Mouse (Mus musculus): ENCODE measurements around the gene Wdr61. TPM values are rescaled to one million over a fixed set of nuclear protein-coding genes. Genes with fewer than 3 reads are reported as not detected.

Wdr61 gene
- polyA plus RNA-seq, 1 experiment from 2014 or later: 71.1 TPM

GRCm38 (mm10) chr9:54736284-54736701, 2.0 kb upstream of the Wdr61 start:
- ATAC-seq (ENCODE audit: low read depth): no peak
- peak overlapping the region; percentile 12; the same call in 1 of the 2 replicates for H3K4me2 ChIP-seq (ENCODE audit: low read depth, low read length)
- 15% methylated on average over 9 of the region's 9 CpGs for WGBS (ENCODE audit: insufficient replicate concordance)
- H3K27me3 ChIP-seq (ENCODE audit: control insufficient read depth, insufficient read depth, low read depth, low read length): no peaks in the 10 kb centered on the region
- H3K4me3 ChIP-seq (ENCODE audit: low read depth, low read length): no peak overlapping the region
- peaks cover 16% of the 10 kb centered on the region for H3K4me1 ChIP-seq (ENCODE audit: control insufficient read depth, low read depth, low read length)
- H3K27ac ChIP-seq (ENCODE audit: low read length): no peak overlapping the region
- H3K9ac ChIP-seq (ENCODE audit: low read depth, low read length): no peak overlapping the region
- no peaks in the 10 kb centered on the region for H3K9me3 ChIP-seq (replicated peaks; ENCODE audit: control insufficient read depth, low read length)
- no peaks in the 10 kb centered on the region for H3K36me3 ChIP-seq (ENCODE audit: control insufficient read depth, insufficient read depth)

- Histone ChIP-seq H3K9ac (ENCODE audit: low read depth, low read length) (peak overlapping the region; percentile 36), H3K27ac (ENCODE audit: low read length) (no peak overlapping the region), H3K36me3 (ENCODE audit: control insufficient read depth, insufficient read depth) (peaks cover 3% of the 10 kb centered on the region; the same call in 1 of the 2 replicates), H3K4me2 (ENCODE audit: low read depth, low read length) (peak overlapping the region; percentile 71), H3K4me3 (ENCODE audit: low read depth, low read length) (peak overlapping the region; percentile 73), H3K4me1 (ENCODE audit: control insufficient read depth, low read depth, low read length) (peaks cover 16% of the 10 kb centered on the region), H3K9me3 (replicated peaks; ENCODE audit: control insufficient read depth, low read length) (no peaks in the 10 kb centered on the region), H3K27me3 (ENCODE audit: control insufficient read depth, insufficient read depth, low read depth, low read length) (no peaks in the 10 kb centered on the region)
- 18% methylated on average over 11 of the region's 11 CpGs for WGBS (ENCODE audit: insufficient replicate concordance)
- ATAC-seq (ENCODE audit: low read depth): no peak
Observed at GRCm38 (mm10) chr9:54734639-54735252, 427 bp upstream of the Wdr61 start.

DNA sequence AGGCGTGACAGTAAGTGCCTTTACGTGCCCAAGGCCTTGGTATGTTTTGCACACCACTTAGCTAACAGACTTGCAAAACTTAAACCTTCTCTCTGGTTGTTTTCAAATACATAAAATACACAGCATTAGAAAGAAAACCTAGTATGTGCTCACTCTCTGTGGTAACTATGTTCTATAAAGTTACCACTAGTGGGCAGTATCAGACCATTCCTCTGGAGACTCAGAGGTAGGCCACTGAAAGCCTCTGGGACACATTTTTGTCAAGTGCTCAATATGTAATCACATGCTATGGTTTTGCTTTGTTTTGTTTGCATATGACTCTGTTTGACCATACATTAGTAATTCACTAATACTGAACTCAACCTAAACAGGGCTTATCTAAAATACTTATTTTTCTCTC, 2.2 kb downstream of the Wdr61 start:
- H3K9me3 ChIP-seq (replicated peaks; ENCODE audit: control insufficient read depth, low read length): no peaks in the 10 kb centered on the region
- WGBS (ENCODE audit: insufficient replicate concordance): 85% methylated on average over 2 of the region's 2 CpGs
- H3K36me3 ChIP-seq (ENCODE audit: control insufficient read depth, insufficient read depth): peaks cover 11% of the 10 kb centered on the region
- no peak overlapping the region for H3K9ac ChIP-seq (ENCODE audit: low read depth, low read length)
- no peak for ATAC-seq (ENCODE audit: low read depth)
- no peaks in the 10 kb centered on the region for H3K27me3 ChIP-seq (ENCODE audit: control insufficient read depth, insufficient read depth, low read depth, low read length)
- no peak overlapping the region for H3K27ac ChIP-seq (ENCODE audit: low read length)
- H3K4me2 ChIP-seq (ENCODE audit: low read depth, low read length): no peak overlapping the region
- H3K4me1 ChIP-seq (ENCODE audit: control insufficient read depth, low read depth, low read length): peaks cover 16% of the 10 kb centered on the region
- H3K4me3 ChIP-seq (ENCODE audit: low read depth, low read length): no peak overlapping the region

DNA sequence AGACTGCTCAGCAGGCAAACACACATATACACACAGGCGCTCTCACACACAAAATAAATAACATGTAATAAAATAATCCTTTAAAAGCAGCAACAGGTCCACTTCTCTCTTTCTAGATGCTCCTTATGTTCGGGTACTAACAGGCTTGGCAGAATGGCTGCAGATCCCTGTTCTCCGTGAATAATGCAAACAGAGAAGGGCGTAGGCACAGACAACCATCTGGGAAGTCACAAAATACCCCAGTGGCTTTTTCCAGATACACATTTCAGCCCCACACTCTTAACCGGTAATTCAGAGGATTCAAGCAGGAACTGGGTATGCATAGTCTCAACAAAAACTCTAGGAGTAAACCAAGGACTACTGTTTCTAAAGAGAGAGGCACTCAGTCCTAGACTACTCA, 8.0 kb downstream of the Wdr61 start:
- H3K27me3 ChIP-seq (ENCODE audit: control insufficient read depth, insufficient read depth, low read depth, low read length): no peaks in the 10 kb centered on the region
- H3K27ac ChIP-seq (ENCODE audit: low read length): no peak overlapping the region
- no peaks in the 10 kb centered on the region for H3K9me3 ChIP-seq (replicated peaks; ENCODE audit: control insufficient read depth, low read length)
- WGBS (ENCODE audit: insufficient replicate concordance): 67% methylated on average over 5 of the region's 5 CpGs
- H3K36me3 ChIP-seq (ENCODE audit: control insufficient read depth, insufficient read depth): peaks cover 47% of the 10 kb centered on the region
- no peak for ATAC-seq (ENCODE audit: low read depth)
- H3K4me3 ChIP-seq (ENCODE audit: low read depth, low read length): no peak overlapping the region
- no peak overlapping the region for H3K4me2 ChIP-seq (ENCODE audit: low read depth, low read length)
- H3K9ac ChIP-seq (ENCODE audit: low read depth, low read length): no peak overlapping the region
- H3K4me1 ChIP-seq (ENCODE audit: control insufficient read depth, low read depth, low read length): no peaks in the 10 kb centered on the region

GRCm38 (mm10) chr9:54722596-54722995, 11.7 kb downstream of the Wdr61 start:
- Histone ChIP-seq H3K27me3 (ENCODE audit: control insufficient read depth, insufficient read depth, low read depth, low read length) (no peaks in the 10 kb centered on the region), H3K9ac (ENCODE audit: low read depth, low read length) (no peak overlapping the region), H3K4me3 (ENCODE audit: low read depth, low read length) (no peak overlapping the region), H3K4me1 (ENCODE audit: control insufficient read depth, low read depth, low read length) (no peaks in the 10 kb centered on the region), H3K9me3 (replicated peaks; ENCODE audit: control insufficient read depth, low read length) (no peaks in the 10 kb centered on the region), H3K4me2 (ENCODE audit: low read depth, low read length) (no peak overlapping the region), H3K27ac (ENCODE audit: low read length) (no peak overlapping the region), H3K36me3 (ENCODE audit: control insufficient read depth, insufficient read depth) (peaks cover 54% of the 10 kb centered on the region)
- ATAC-seq (ENCODE audit: low read depth): no peak
- WGBS (ENCODE audit: insufficient replicate concordance): 88% methylated on average over 4 of the region's 4 CpGs

DNA sequence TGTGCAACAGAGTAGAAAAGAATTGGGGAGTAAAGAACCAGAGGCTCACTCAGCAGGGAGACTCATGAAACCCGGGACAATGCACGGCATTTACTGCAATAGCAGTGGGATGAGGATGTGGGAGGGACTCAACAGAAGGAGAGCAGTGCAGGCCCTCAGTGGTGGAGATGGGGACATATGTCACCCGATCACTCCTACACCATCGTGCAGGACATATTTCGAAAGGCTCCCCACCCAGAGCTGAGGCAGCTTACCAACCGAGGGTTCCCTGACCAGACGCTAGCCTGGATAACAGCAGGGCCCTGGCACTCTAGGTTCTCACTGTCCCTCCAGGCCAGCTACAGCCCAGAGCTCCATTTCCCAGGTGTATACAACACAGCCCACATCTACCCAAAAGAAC, 12.2 kb downstream of the Wdr61 start:
- peaks cover 50% of the 10 kb centered on the region for H3K36me3 ChIP-seq (ENCODE audit: control insufficient read depth, insufficient read depth)
- no peaks in the 10 kb centered on the region for H3K27me3 ChIP-seq (ENCODE audit: control insufficient read depth, insufficient read depth, low read depth, low read length)
- no peak overlapping the region for H3K4me3 ChIP-seq (ENCODE audit: low read depth, low read length)
- no peak overlapping the region for H3K4me2 ChIP-seq (ENCODE audit: low read depth, low read length)
- 83% methylated on average over 7 of the region's 7 CpGs for WGBS (ENCODE audit: insufficient replicate concordance)
- no peak overlapping the region for H3K27ac ChIP-seq (ENCODE audit: low read length)
- no peak for ATAC-seq (ENCODE audit: low read depth)
- H3K9ac ChIP-seq (ENCODE audit: low read depth, low read length): no peak overlapping the region
- no peaks in the 10 kb centered on the region for H3K4me1 ChIP-seq (ENCODE audit: control insufficient read depth, low read depth, low read length)
- no peaks in the 10 kb centered on the region for H3K9me3 ChIP-seq (replicated peaks; ENCODE audit: control insufficient read depth, low read length)

DNA sequence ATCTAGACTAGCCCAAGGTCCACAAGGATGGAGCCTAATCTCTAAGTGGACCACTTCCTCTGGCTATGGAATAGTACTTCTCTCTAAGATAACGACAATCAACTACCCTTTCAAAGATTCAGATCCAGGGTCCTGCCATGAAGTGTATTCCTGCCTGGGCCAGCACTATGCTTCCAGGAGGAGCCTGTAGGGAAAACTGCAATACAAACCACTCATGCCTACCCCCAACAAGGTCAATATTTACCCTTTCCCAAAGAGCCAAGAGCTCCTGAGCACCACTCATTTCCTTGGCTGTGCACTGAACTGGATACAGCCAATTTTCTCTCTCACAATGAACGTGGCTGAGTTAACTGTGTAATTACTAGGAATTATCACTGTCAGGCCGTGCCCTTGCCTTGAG, 16.8 kb downstream of the Wdr61 start:
- peaks cover 57% of the 10 kb centered on the region for H3K36me3 ChIP-seq (ENCODE audit: control insufficient read depth, insufficient read depth)
- ATAC-seq (ENCODE audit: low read depth): no peak
- 64% methylated on average over 3 of the region's 3 CpGs for WGBS (ENCODE audit: insufficient replicate concordance)
- no peaks in the 10 kb centered on the region for H3K9me3 ChIP-seq (replicated peaks; ENCODE audit: control insufficient read depth, low read length)
- H3K4me2 ChIP-seq (ENCODE audit: low read depth, low read length): no peak overlapping the region
- H3K4me1 ChIP-seq (ENCODE audit: control insufficient read depth, low read depth, low read length): no peaks in the 10 kb centered on the region
- H3K9ac ChIP-seq (ENCODE audit: low read depth, low read length): no peak overlapping the region
- H3K27me3 ChIP-seq (ENCODE audit: control insufficient read depth, insufficient read depth, low read depth, low read length): no peaks in the 10 kb centered on the region
- no peak overlapping the region for H3K4me3 ChIP-seq (ENCODE audit: low read depth, low read length)
- H3K27ac ChIP-seq (ENCODE audit: low read length): no peak overlapping the region

DNA sequence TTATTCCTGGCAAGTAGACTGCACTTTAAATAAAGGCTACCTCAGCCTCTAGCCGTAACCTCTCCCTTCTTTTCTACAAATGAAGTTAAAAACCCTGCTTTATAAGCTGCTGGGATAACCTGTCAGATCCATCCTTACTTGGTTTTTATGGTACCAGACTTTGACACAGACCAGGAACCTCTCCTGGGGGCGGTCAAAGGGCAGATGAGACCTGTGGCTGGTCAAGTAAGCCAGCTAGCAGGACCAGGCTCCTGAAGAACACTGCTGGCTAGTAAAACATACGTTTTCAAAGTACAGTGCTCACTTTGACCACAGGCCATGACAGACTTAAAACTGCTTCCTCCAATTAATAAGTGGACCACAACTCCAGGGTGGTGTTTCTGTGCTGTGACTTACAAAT, 18.5 kb downstream of the Wdr61 start:
- Histone ChIP-seq H3K4me2 (ENCODE audit: low read depth, low read length) (no peak overlapping the region), H3K9me3 (replicated peaks; ENCODE audit: control insufficient read depth, low read length) (no peaks in the 10 kb centered on the region), H3K4me1 (ENCODE audit: control insufficient read depth, low read depth, low read length) (no peaks in the 10 kb centered on the region), H3K4me3 (ENCODE audit: low read depth, low read length) (no peak overlapping the region), H3K27ac (ENCODE audit: low read length) (no peak overlapping the region), H3K27me3 (ENCODE audit: control insufficient read depth, insufficient read depth, low read depth, low read length) (no peaks in the 10 kb centered on the region), H3K9ac (ENCODE audit: low read depth, low read length) (no peak overlapping the region), H3K36me3 (ENCODE audit: control insufficient read depth, insufficient read depth) (peaks cover 53% of the 10 kb centered on the region)
- 88% methylated on average over 3 of the region's 3 CpGs for WGBS (ENCODE audit: insufficient replicate concordance)
- no peak for ATAC-seq (ENCODE audit: low read depth)

- 72% methylated on average over 5 of the region's 5 CpGs for whole genome bisulfite sequencing (ENCODE audit: insufficient replicate concordance)
- peaks cover 25% of the 10 kb centered on the region for H3K4me1 ChIP-seq (ENCODE audit: control insufficient read depth, low read depth, low read length)
Observed at GRCm38 (mm10) chr9:54708085-54708484, 26.2 kb downstream of the Wdr61 start.

More at GRCm38 (mm10) chr9:54708085-54708484, 26.2 kb downstream of the Wdr61 start:
- Histone ChIP-seq H3K27me3 (ENCODE audit: control insufficient read depth, insufficient read depth, low read depth, low read length) (no peaks in the 10 kb centered on the region), H3K9ac (ENCODE audit: low read depth, low read length) (no peak overlapping the region), H3K36me3 (ENCODE audit: control insufficient read depth, insufficient read depth) (peaks cover 32% of the 10 kb centered on the region), H3K4me2 (ENCODE audit: low read depth, low read length) (no peak overlapping the region), H3K4me3 (ENCODE audit: low read depth, low read length) (no peak overlapping the region), H3K27ac (ENCODE audit: low read length) (no peak overlapping the region), H3K9me3 (replicated peaks; ENCODE audit: control insufficient read depth, low read length) (no peaks in the 10 kb centered on the region)
- no peak for ATAC-seq (ENCODE audit: low read depth)
